Mouse (Mus musculus): Measurements from ENCODE around the gene Apod.
"Not testable (repeated sequence)": the region's sequence is repeated elsewhere in the genome, so short reads cannot be mapped to it uniquely, and the experiment has no call there.

Gene Apod

DNA sequence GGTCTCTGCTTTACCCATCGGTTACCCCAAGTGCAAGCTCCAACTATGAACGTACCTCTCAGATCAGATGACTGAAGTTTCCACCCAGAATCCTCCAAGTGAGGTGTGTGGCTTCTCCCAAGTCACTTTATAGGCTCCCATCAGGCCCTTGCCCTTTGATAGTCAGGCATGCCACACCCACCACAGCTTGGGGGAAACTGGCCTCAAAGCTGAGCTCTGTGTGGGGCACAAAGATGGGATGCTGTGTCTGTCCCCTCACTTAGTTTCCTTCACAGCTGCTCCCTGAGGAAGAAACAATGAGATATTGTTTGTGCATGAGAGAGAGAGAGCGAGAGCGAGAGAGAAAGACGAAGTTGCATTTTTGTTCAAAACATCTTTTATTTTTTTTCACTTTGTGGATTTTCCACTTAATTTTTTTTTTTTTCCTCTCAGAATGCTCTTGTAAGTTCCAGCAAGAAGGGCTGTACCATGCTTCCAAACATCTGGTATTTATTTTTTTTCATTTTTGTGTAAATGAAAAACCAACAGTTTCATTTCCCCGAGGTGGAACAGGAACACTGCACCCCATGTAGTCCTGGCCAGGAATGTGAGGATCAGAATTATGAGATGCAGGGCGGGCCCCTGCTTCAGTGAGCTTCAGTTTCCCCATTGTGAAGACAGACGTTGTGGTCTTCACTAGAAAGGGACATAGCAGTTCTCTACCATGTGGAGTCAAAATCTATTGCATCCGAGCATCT lies at the start of gene Apod:
Apod (minus strand) TSS at position 312 of the 737 bp plus-strand sequence.
- no peak for DNase-seq (ENCODE audit: low spot score)

DNA sequence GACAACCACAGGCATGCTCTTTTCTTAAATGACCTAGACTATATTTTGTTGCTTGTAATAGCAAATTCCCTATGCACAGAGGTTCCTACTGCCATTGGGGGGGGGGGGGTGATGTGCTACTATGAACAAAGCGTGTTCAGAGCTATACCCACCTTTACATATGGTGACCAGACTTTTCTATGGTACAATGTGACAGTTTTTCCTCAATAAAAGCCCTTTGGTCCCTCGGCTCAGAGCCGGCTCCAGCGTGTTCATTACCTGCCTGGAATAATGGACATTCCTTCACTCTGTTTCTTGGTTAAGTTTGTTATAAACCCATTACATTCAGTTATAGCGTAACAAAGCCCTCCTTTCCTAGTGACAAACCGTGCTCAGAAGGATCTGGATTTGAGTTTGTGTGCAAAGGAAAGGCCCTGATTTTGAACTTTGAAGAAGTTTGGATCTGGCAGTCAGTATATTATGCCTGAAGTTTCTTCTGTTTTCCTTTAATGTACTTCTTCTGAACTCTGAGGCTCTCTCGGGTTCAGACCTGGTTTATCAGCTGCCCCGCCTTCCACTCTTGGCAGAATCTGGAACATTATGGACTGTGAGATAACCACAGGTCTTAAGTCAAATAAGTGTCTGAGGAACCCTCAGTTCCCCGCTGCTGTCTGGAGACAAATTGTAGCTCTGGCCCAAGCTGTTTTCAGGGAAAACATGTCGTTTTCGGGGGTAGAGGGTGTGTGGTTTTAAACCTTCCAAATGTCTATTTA lies 49.3 kb upstream of the Apod start:
- no peak for DNase-seq (ENCODE audit: low spot score)

DNA sequence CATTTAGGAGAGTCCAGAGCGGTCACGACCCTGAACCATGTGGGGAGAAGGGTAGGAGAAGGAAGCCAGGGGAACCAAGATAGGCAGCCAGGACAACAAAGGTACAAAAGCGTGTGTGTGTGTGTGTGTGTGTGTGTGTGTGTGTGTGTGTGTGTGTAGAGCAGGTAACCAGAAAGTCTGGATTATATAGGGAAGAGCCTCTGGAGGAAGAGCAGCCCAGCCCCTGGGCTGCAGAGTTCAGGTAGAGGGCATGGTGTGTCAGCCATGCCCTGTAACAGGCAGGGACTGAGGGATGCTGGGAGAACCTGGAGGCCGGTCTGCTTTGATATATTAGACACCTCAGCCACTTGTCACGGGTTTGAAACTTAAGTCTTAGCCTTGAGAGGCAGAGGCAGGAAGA lies 44.9 kb upstream of the Apod start:
- no peak for DNase-seq (ENCODE audit: low spot score)

DNA sequence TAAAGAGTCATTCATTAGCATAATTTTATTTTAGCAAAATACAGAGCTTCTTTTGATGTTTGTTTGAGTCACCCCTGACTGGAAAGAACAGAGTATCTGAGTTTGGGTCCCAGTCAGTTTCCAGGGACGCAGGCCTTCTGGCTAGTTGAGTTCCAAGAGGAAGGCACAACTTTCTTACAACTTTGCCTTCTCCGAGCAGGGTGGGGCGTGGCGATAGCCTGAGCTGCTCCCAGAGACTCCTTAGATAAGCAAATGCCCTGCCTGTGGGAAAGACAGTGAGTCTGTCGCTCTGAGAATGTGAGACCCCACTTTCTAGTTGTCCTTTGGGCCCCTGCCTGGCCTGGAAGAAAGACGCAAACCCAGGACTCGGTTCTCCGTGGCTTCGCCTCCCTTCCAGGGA lies 44.4 kb upstream of the Apod start:
- no peak for DNase-seq (ENCODE audit: low spot score)

DNA sequence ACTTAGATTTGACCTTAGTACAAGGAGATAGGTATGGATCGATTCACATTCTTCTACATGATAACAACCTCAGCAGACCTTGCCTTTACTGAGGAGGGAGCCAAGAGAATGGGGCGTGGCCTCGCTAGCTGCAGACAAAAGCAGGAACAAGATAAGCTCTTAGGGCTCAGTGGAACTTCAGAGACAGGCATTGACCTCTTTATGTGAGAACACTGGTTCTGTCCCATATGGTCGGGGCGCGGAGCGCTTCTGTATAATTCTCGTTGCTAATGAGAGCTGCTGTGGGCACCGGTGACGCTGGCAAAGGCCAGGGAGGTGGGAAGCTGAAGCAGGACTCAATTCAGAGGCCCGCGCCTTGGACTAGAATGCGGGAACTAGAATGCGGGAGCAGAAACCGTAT lies 44.0 kb upstream of the Apod start:
- DNase-seq (ENCODE audit: low spot score) = no peak

DNA sequence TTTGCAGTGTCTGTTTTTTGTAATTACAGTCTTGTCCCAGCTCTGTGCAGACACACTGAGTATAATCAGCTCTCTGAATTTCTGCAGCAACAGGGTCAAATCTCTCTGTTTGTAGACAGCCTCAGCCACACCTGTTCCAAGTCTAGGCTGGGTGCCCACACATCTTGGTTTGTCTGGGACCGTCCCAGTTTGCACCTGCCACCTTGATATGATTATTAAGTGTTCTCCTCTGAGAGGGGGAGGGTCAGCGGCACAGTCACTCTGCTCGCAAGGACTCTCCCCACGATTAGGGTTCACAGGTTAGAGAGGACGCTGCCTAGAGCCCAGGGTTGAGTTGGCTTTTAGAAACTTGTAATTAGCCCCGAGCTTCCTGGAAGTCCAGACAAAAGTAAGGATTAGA lies 41.3 kb upstream of the Apod start:
- DNase-seq (ENCODE audit: low spot score) = no peak

DNA sequence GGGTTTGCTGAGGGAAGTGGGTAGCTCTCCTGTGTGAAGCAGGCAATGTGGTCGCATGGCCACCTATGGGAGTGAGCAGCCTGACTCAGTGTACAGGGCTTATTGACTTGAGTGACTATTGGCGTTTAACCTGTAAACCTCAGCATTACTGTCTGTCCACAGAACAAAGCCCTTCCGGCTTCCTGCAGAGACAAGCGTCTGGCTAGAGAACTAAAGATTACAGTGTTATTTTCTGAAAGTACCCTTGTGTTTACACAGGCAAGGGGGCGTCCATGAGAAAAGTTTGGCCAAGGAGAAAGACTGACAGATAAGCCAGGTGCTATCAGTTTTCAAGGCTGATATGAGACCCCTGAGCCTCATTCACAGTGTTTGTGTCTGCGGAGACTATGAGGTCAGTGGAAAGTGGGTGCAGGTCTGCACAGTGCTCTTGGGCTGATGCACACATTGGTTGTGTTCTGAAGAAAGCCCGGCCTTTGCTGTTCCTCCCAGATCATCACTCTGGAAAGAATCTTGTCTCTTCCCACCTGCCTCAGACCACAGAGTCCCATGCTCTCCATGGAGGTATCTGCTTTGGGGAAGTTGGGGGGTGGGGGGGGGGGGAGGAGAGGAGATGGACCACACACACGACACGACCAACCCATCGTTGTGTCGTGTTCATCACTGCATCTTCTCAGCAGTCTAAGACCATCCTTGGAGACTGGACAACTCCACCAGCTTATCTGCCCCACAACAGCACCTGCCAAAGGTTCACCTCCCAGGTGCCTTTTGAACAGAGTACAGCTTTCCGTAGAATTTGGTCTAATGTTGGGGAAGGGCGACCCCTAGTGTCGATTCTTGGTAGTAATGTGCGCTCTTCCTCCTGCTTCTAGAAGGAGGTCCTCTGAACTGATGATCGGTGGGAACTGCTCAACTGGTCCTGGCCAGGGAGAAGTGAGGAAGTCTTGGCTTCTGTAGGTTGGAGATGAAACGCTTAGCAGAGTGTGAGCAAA lies 40.0 kb upstream of the Apod start:
- DNase-seq (ENCODE audit: low spot score) = peak; percentile 58

DNA sequence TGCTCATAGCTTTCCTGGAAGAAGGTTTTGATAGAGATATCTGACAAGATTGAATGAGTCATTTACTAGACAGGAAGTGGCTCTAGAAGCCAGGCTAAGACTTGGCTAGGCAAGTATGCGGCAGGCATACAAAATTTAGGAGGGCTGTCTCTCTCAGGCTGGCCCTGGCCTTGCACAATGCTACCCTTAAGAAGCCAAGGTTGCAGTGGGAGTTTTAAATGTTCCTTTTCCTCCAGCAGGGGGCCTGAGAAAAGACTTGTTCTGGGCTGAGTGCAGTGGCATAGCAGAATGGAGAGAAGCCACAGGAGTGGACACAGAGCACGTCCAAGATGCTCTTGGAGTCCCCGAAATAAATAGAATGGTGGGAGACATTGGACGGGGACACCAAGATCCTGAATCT lies 38.4 kb upstream of the Apod start:
- DNase-seq (ENCODE audit: low spot score) = no peak

DNA sequence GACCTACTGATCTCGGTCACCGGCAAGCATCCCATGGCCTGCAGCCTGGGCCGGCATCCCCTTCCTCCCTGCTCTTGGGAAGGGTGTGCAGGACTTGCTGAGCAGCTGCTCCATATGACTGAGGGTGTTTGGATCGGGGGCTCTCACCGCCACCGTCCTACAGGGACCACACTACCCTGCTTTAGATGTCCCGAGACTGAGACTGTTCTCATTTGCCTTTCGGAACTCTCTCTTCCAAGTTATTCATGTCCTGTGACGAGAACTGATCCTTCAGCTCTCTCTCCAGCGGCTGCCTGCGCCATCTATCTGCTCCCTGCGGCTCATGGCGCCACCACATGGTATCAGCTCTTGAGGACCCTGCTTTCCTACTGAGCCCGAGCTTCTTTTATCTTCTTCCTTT lies 33.0 kb upstream of the Apod start:
- DNase-seq (ENCODE audit: low spot score) = peak; percentile 61

DNA sequence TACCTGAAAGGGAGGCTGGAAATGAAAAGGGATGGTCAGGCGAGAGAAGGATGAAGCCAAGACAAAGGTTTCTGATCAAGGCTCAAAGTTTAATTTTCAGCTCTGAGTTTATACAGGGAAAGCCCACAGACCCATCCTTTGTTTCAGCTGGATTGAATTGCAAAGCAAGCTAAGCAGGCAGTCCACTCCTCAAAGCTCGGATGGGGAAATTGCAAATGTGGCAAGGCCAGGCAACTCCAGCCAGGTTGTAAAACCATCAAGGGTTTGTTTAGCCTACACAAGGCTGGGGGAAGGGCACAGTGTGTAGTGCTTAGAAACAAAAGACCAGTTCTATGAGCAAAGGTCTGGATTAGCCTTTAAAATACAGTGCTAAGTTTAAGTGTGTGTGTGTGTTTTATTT lies 28.4 kb upstream of the Apod start:
- DNase-seq (ENCODE audit: low spot score) = no peak

DNA sequence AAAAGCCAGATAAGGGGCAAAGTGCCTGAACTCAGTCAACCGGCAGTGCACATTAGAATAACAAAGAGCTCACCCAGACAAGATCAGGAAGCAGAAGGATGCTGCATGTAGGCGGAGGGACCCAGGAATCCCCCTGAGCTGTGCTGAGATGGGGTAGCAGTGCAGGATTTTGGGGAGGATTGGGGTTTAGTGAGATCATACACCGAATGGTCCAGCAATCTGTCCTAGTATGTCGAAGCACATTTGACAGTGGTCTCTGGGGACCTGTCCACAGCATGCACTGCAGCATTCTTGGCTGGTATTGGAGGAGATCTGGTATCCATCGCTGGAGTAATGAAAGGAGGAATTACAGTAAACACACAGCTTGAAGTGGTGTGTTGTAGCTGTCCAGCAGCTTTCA lies 27.9 kb upstream of the Apod start:
- DNase-seq (ENCODE audit: low spot score) = no peak

DNA sequence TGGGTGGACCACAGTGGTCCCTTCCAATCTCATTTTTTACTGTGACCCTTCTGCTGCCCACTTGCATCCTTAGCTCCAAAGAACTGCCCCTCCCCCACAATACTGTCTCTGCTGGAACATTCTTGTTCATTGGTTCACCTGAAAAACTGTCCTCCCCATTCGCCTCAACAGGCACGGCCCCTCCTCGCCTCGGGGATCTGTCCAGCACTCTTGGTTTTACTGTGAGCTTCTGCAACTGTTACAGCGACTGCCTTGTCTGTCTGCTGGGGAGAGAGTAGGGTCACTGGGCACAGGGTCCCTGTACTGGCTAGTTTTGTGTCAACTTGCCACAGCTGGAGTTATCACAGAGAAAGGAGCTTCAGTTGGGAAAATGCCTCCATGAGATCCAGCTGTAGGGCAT lies 24.7 kb upstream of the Apod start:
- no peak for DNase-seq (ENCODE audit: low spot score)

DNA sequence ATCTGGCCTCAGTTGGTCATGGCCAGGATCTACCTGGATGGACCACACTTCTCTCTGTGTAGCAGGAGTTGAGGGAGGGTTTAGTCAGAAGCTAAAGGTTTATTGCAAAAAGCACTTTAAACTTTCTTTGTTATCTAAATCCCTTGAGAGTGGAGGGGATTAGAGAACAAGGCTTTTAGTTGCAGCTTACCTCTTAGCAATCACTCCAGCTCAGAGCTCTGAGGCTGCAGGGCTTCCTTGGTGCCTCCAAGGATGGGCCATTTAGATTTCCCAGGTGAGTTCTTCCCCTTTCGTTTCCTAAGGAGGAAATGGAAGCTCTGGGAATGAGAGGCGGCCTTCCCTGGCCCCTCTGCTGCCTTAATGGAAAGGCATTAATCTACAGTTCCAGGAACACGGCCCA lies 23.3 kb upstream of the Apod start:
- DNase-seq (ENCODE audit: low spot score) = no peak

DNA sequence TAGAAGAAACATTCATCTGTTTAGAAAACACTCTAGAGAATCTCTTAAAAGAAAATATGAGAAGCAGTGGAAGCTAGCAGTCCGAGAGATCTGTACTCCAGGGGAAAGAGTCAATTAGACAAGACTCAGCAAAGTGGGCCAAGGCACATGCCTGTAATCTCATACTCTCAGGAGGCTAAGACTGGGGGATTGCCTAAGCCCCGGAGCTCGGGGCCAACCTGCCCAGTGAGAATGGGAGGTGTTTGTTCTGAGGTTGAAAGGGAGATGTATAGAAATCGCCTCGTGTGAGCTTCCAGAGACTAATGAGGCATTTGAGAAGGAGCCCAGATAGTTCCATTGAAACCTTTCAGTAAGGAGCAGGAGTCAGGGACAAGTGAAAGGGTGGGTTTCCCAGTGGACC lies 20.2 kb upstream of the Apod start:
- DNase-seq (ENCODE audit: low spot score) = no peak

DNA sequence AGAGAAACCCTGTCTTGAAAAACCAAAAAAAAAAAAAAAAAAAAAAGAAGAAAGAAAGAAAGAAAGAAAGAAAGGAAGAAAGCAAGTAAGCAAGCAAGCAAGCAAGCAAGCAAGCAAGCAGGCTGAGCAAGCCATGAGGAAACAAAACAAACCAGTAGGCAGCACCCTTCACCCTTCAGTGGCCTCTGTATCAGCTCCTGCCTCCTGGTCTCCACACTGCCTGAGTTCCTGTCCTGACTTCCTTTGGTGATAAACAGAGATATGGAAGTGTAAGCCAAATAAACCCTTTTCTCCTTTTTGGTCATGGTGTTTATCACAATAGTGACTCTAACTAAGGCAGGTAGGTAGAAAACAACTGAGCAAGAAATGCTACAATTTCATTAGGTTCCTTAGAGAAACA lies 18.0 kb upstream of the Apod start:
- no peak for DNase-seq (ENCODE audit: low spot score)

DNA sequence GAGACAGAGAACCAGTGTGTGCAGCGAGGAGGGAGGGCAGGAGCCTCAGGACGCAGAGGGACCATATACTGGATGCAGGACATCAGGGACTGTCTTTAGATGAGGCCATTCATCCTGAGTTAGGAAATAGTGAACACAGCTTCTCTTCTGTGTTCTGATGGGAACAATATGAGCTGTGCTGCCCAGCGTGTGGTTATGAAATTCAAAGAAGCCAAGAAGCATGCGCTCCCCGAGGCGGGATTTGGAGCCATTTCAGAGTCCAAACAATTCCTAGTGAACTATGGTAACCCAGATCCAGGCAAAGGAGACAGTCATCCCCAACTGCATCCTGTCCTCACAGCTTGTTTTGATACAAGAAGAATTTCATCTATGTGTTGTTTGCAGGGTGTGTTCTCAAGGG lies 16.4 kb upstream of the Apod start:
- not testable (repeated sequence) for DNase-seq (ENCODE audit: low spot score)

DNA sequence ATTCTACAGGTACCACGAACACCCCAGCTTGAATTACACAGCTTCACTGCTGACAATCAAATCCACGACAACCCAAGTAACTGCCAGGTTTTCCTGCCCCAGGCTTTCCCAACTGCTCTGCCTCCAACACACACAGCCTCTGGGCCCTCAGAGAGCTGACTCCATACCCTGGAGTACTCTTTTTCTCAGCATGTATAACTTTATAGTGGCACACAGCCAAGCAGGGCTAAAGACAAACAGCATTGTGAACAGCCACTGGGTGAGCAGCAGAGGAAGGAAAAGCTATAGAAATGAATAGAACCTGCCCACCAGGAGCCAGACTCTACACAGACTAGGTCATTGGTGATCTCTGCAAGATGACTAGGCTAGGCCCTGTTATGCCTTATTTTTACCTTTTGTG lies 15.1 kb upstream of the Apod start:
- no peak for DNase-seq (ENCODE audit: low spot score)

DNA sequence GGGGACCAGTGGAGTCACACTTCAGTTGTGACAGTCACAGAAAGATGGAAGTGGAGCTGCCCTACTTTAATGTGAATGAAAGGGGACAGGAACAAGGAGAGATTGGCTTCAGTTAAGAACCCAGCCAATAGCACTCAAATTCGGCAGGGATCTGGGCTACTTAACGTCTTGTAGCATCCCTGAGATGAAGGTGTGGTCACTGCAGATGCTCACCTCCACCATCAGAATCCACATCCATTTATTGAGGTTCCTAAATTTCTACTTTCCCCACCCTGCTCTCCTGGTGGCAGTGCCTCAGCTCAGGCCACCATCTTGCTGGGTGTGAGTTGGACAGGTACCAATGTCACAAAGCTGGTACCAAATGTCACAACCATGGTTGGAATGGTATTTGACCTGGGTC lies 13.3 kb upstream of the Apod start:
- no peak for DNase-seq (ENCODE audit: low spot score)

DNA sequence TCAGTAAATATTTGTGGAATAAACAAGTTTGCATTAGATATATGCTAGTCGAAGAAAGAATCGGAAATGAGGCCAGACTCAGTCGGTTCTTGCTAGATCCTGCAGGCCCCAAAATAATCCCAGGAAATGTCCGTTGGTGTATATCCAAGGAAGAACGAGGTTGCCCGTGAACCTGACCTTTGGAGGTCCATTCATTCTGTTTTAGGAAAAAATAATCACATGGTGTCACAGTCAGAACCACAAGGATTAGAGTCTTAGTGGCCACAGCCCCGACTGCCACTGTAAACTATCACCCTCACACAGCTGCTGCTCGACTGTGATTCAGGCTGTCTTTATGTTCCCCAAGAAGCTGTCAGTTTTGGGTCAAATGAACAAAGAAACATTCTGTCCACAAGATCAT lies 12.8 kb upstream of the Apod start:
- no peak for DNase-seq (ENCODE audit: low spot score)

DNA sequence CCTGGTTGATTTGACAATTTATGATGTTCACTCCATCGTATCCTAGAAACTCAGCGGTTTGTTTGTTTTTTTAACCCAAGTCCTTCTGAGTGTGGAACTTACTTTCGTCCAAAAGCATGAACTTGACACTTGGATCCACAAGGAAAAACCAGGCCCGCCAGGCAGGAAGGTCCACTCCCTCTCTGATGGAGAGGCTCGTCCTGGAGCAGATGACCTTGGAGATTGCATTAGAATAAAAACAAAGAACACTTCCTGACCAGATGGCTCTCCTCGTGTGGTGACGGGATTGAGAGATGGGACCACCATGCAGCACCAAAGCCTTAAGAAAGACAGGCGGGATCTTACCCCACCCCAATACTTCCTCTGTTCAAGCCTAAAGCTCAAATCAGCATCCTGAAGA lies 12.1 kb upstream of the Apod start:
- DNase-seq (ENCODE audit: low spot score) = no peak

DNA sequence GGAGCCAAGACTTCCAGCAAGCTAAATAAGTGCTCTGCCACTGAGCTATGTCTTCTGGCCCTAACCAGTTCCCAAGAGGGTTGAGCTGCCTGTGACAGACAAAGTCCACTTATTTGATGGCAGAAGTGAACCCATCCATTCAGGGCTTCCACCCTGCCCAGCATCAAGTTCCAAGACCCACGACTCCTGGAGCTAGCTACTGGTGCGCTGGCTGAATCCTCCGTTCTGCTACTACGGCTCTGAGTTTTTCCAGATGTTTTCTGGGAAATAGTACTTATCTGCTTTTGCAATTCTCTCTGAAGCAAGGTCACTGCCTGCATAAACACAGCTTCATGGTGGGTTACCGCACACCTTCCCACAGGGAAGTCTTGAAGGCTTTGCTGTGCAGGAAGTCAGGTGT lies 11.4 kb upstream of the Apod start:
- no peak for DNase-seq (ENCODE audit: low spot score)

DNA sequence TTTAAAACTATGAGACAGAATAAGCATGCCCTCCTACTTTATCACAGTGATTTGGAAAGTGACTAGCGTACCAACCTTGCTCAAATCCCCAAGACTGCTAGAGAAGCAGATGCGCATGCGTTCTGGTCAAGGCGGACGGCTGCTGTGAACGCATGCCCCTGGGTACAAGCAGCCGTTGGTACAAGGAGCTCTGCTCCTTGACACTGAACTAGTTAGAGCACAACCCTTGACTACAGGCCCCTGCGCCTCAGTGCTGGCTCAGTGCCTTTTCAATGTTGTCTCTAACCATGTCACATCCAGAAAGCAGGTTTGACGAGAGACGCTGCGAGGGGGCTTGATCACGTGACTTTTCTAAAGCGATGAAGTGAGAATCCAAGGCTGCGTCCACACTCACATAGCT lies 10.5 kb upstream of the Apod start:
- no peak for DNase-seq (ENCODE audit: low spot score)

DNA sequence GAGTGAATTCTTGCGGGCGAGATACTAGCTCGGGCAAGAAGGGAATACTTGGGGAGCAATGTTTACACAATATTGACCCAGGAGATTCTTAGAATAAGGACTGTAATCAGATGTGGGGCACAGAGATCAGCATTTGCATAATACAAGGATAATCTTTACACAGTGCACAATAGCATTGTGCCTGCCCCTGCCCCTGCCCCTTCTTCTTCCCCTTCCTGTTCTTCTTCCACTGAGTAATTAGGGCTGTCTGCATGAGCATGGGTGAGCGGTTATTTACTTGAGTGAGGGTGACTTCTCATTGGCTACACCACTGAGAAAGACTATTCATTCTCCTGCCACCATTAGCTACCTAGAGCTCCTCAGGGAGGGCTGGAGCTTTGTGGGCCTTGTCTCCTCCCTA lies 6.9 kb upstream of the Apod start:
- no peak for DNase-seq (ENCODE audit: low spot score)

Measured in ovary, postnatal 36 days (tissue).